17 mouse cellular contexts compared by ENCODE assay signal in the genomic region with DNA sequence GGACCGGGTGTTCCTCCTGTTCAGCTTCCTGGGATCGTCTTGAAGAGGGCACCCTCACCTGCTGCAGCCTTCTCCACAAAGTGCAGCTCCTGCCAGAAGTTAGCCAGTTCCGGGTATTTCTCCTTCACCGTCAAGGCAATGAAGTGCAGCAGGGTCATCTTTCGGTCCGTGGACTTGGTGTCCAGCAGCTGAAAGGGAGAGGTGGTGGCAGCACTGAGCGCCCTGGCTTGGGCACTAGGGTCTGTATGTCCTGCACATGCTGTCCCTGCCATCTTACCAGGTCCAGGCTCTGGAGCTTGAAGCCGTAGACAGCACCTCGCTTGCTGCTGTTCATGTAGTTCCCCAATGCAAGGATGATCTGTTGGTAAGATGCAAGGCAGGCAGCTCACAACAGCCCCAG. TPM values are rescaled to one million over a fixed set of nuclear protein-coding genes. Genes with fewer than 3 reads are reported as not detected.
A peak's percentile ranks its signal among the peaks of the same experiment; 100 is the strongest.
DNase-seq lines count a peak whose midpoint lies in the region; ATAC-seq and TF ChIP-seq lines count a peak whose summit lies in the region.
"Had no signal": no experiment of that assay in that cellular context is flagged by ENCODE, and none has a peak within 500 bp of the region (broad histone marks: within the 10 kb centered on the region; RNA-seq: fewer than 3 reads in every experiment).

No protein-coding gene starts in this region.

- H3K36me3 ChIP-seq in heart, embryonic 13.5 days: peaks cover 99% of the 10 kb centered on the region
- H3K36me3 ChIP-seq in kidney, embryonic 16.5 days (ENCODE audit: insufficient read depth, low read length): peaks cover 74% of the 10 kb centered on the region
- peaks cover 86% of the 10 kb centered on the region for H3K36me3 ChIP-seq in stomach, embryonic 14.5 days (ENCODE audit: control insufficient read depth, insufficient read depth, low read length)
- peaks cover 29% of the 10 kb centered on the region for H3K36me3 ChIP-seq in stomach, postnatal 0 days (ENCODE audit: control insufficient read depth, insufficient read depth, low read length)

- no peak for TF ChIP-seq CTCF in stomach, postnatal 0 days (IDR thresholded peaks at IDR 0.05; ENCODE audit: low read depth)

- DNase-seq in heart, postnatal 36 days: no peak
- no peak for DNase-seq in kidney, adult 18-20 months
- DNase-seq in stomach, postnatal 0 days (ENCODE audit: low spot score): no peak
- no peak for DNase-seq in right cerebral cortex, postnatal 14 days
- DNase-seq: adrenal gland, adult 8-10 months; cerebellum, adult 8-10 months; gastrocnemius, postnatal 10 days; kidney, postnatal 4 days; liver, postnatal 0 days; retina, postnatal 1 day had no signal

- 74% methylated on average over 9 of the region's 9 CpGs for WGBS in heart, embryonic 13.5 days
- WGBS in kidney, embryonic 16.5 days: 60% methylated on average over 9 of the region's 9 CpGs
- 79% methylated on average over 9 of the region's 9 CpGs for WGBS in stomach, embryonic 14.5 days
- WGBS in stomach, postnatal 0 days: 79% methylated on average over 9 of the region's 9 CpGs

- no peak overlapping the region for H3K4me2 ChIP-seq in heart, embryonic 13.5 days
- H3K4me2 ChIP-seq in kidney, embryonic 16.5 days (replicated peaks; ENCODE audit: low read depth, low read length): no peak overlapping the region
- H3K4me2 ChIP-seq in stomach, embryonic 14.5 days (replicated peaks; ENCODE audit: low read depth, low read length): no peak overlapping the region
- H3K4me2 ChIP-seq in stomach, postnatal 0 days (replicated peaks; ENCODE audit: low read depth): no peak overlapping the region
- H3K4me2 ChIP-seq: neural tube, embryonic 12.5 days had no signal

- H3K4me1 ChIP-seq in heart, embryonic 13.5 days: peaks cover 10% of the 10 kb centered on the region
- H3K4me1 ChIP-seq in kidney, embryonic 16.5 days (ENCODE audit: insufficient read depth, low read length): peaks cover 26% of the 10 kb centered on the region
- H3K4me1 ChIP-seq in stomach, embryonic 14.5 days (ENCODE audit: control insufficient read depth, insufficient read depth, low read length): no peaks in the 10 kb centered on the region
- no peaks in the 10 kb centered on the region for H3K4me1 ChIP-seq in stomach, postnatal 0 days (replicated peaks; ENCODE audit: control insufficient read depth, insufficient read depth)
- H3K4me1 ChIP-seq: neural tube, embryonic 12.5 days had no signal

- H3K9me3 ChIP-seq in heart, embryonic 13.5 days: no peaks in the 10 kb centered on the region
- H3K9me3 ChIP-seq in kidney, embryonic 16.5 days (ENCODE audit: low read length): no peaks in the 10 kb centered on the region
- H3K9me3 ChIP-seq in stomach, embryonic 14.5 days (ENCODE audit: control insufficient read depth, low read depth, low read length): no peaks in the 10 kb centered on the region
- H3K9me3 ChIP-seq in stomach, postnatal 0 days (ENCODE audit: control insufficient read depth, low read length): no peaks in the 10 kb centered on the region
- H3K9me3 ChIP-seq: G1E; neural tube, embryonic 12.5 days had no signal

- no peak overlapping the region for H3K4me3 ChIP-seq in heart, embryonic 13.5 days
- H3K4me3 ChIP-seq in kidney, embryonic 16.5 days (ENCODE audit: low read length): no peak overlapping the region
- no peak overlapping the region for H3K4me3 ChIP-seq in stomach, embryonic 14.5 days (ENCODE audit: low read depth, low read length)
- H3K4me3 ChIP-seq in stomach, postnatal 0 days (ENCODE audit: low read depth, low read length): no peak overlapping the region
- H3K4me3 ChIP-seq: neural tube, embryonic 12.5 days had no signal

- no peak overlapping the region for H3K9ac ChIP-seq in heart, embryonic 13.5 days
- H3K9ac ChIP-seq in kidney, embryonic 16.5 days (replicated peaks; ENCODE audit: low read length): peak overlapping the region; percentile 35; the same call in 1 of the 2 replicates
- no peak overlapping the region for H3K9ac ChIP-seq in stomach, embryonic 14.5 days (replicated peaks; ENCODE audit: low read depth, low read length)
- no peak overlapping the region for H3K9ac ChIP-seq in stomach, postnatal 0 days (ENCODE audit: low read length)
- H3K9ac ChIP-seq: liver, postnatal 0 days; neural tube, embryonic 12.5 days had no signal

- peak overlapping the region; percentile 36 for H3K27ac ChIP-seq in heart, embryonic 13.5 days (replicated peaks)
- H3K27ac ChIP-seq in kidney, embryonic 16.5 days (ENCODE audit: low read length): peak overlapping the region; percentile 50
- H3K27ac ChIP-seq in stomach, embryonic 14.5 days (ENCODE audit: low read length): peak overlapping the region; percentile 33; the same call in 1 of the 2 replicates
- H3K27ac ChIP-seq in stomach, postnatal 0 days (replicated peaks): no peak overlapping the region
- H3K27ac ChIP-seq: neural tube, embryonic 12.5 days had no signal

- ATAC-seq in heart, embryonic 13.5 days (ENCODE audit: extremely low read depth, insufficient number of reproducible peaks, low FRiP score, low TSS enrichment): no peak
- ATAC-seq in kidney, embryonic 16.5 days (ENCODE audit: low FRiP score, low TSS enrichment): no peak
- ATAC-seq in stomach, embryonic 14.5 days (ENCODE audit: insufficient number of reproducible peaks, insufficient read depth, low FRiP score, low read depth): no peak
- ATAC-seq in stomach, postnatal 0 days (ENCODE audit: low FRiP score, low TSS enrichment): no peak
- ATAC-seq: forebrain, embryonic 14.5 days; liver, postnatal 0 days had no signal

- intact Hi-C loops in heart, postnatal 36 days (cut with DNase I): loop anchor here (5.0 kb wide), 1 partner anchor 136 kb away; a partner anchor contains a TSS

- TF ChIP-seq EP300 in stomach, postnatal 0 days (optimal IDR thresholded peaks at IDR 0.05): no peak

- no peaks in the 10 kb centered on the region for H3K27me3 ChIP-seq in heart, embryonic 13.5 days (replicated peaks)
- H3K27me3 ChIP-seq in kidney, embryonic 16.5 days (ENCODE audit: insufficient read depth, low read length): no peaks in the 10 kb centered on the region
- H3K27me3 ChIP-seq in stomach, embryonic 14.5 days (ENCODE audit: control insufficient read depth, insufficient read depth, low read length): no peaks in the 10 kb centered on the region
- H3K27me3 ChIP-seq in stomach, postnatal 0 days (ENCODE audit: control insufficient read depth, insufficient read depth, low read length): no peaks in the 10 kb centered on the region
- H3K27me3 ChIP-seq: neural tube, embryonic 12.5 days had no signal

RNA-seq across cellular contexts. Expression of a gene that starts 25.3 kb away (rescaled TPM):
- polyA plus RNA-seq in heart, embryonic 13.5 days (2015; fragmentation: Nextera tagmentation; extraction: Ambion mirVana): 0.40 and 0.52 TPM in 2 replicates
- not detected for total RNA-seq in heart, postnatal 36 days (2021)
- polyA plus RNA-seq in kidney, embryonic 16.5 days (2015; fragmentation: Nextera tagmentation; extraction: Ambion mirVana): 0.21 and 0.30 TPM in 2 replicates
- polyA plus RNA-seq in stomach, embryonic 14.5 days (2014; fragmentation: Nextera tagmentation; extraction: Ambion mirVana): 0.13 TPM in 1 of 2 replicates, not detected in the other
- 0.28 TPM in 1 of 2 replicates, not detected in the other for polyA plus RNA-seq in stomach, postnatal 0 days (2015; fragmentation: Nextera tagmentation; extraction: Ambion mirVana)
- total RNA-seq: G1E; gastrocnemius, postnatal 10 days had no signal
- polyA plus RNA-seq: G1E; limb, embryonic 11.5 days; liver, postnatal 0 days had no signal

RNA-seq across cellular contexts. Expression of a gene that starts 26.1 kb away (rescaled TPM):
- polyA plus RNA-seq in heart, embryonic 13.5 days (2015; fragmentation: Nextera tagmentation; extraction: Ambion mirVana): 37.4 and 41.5 TPM in 2 replicates
- 10 to 100 TPM; 20.4 to 24.3 TPM for total RNA-seq in heart, postnatal 36 days (2021)
- polyA plus RNA-seq in kidney, embryonic 16.5 days (2015; fragmentation: Nextera tagmentation; extraction: Ambion mirVana): 62.2 and 67.5 TPM in 2 replicates
- 57.3 and 57.5 TPM in 2 replicates for polyA plus RNA-seq in stomach, embryonic 14.5 days (2014; fragmentation: Nextera tagmentation; extraction: Ambion mirVana)
- polyA plus RNA-seq in stomach, postnatal 0 days (2015; fragmentation: Nextera tagmentation; extraction: Ambion mirVana): 16.1 and 18.3 TPM in 2 replicates

RNA-seq across cellular contexts. Expression of a gene that starts 49.3 kb away (rescaled TPM):
- 12.9 and 13.0 TPM in 2 replicates for polyA plus RNA-seq in heart, embryonic 13.5 days (2015; fragmentation: Nextera tagmentation; extraction: Ambion mirVana)
- total RNA-seq in heart, postnatal 36 days (2021): 10 to 100 TPM; 19.0 to 22.3 TPM
- polyA plus RNA-seq in kidney, embryonic 16.5 days (2015; fragmentation: Nextera tagmentation; extraction: Ambion mirVana): 27.1 and 29.8 TPM in 2 replicates
- polyA plus RNA-seq in stomach, embryonic 14.5 days (2014; fragmentation: Nextera tagmentation; extraction: Ambion mirVana): 21.5 and 23.1 TPM in 2 replicates
- polyA plus RNA-seq in stomach, postnatal 0 days (2015; fragmentation: Nextera tagmentation; extraction: Ambion mirVana): 8.0 and 8.6 TPM in 2 replicates
